Mouse (Mus musculus) heart, embryonic 12.5 days (tissue): ENCODE measurements around the gene Cpm. TPM values are rescaled to one million over a fixed set of nuclear protein-coding genes. Genes with fewer than 3 reads are reported as not detected.

Source experiments
- ATAC-seq: fragments of 200-750 bp; cut with Nextera tagmentation; 2 replicates; pipeline ENCODE4 v1.8.0; 2017; ENCODE audit warnings: moderate TSS enrichment, moderate library complexity; ENCODE audit not compliant: insufficient number of reproducible peaks, low FRiP score
- H3K27ac ChIP-seq: fragments of 300-500 bp; sonication (generic); 2 replicates; pipeline ENCODE4 v1.5.1; 2016; ENCODE audit warnings: mild to moderate bottlenecking, moderate library complexity; ENCODE audit not compliant: poor library complexity, severe bottlenecking
- H3K27me3 ChIP-seq: fragments of 300-500 bp; sonication (generic); replicated peaks from 2 replicates; pipeline ENCODE4 v1.6.1; 2016; ENCODE audit warnings: mild to moderate bottlenecking, moderate library complexity
- H3K36me3 ChIP-seq: fragments of 300-500 bp; sonication (generic); 2 replicates; pipeline ENCODE4 v1.6.1; 2016; ENCODE audit warnings: mild to moderate bottlenecking, moderate library complexity
- H3K4me1 ChIP-seq: fragments of 300-500 bp; sonication (generic); replicated peaks from 2 replicates; pipeline ENCODE4 v1.6.1; 2016; ENCODE audit warnings: mild to moderate bottlenecking
- H3K4me2 ChIP-seq: fragments of 300-500 bp; sonication (generic); 2 replicates; pipeline ENCODE4 v1.6.1; 2016; ENCODE audit warnings: mild to moderate bottlenecking, moderate library complexity
- H3K4me3 ChIP-seq: fragments of 300-500 bp; sonication (generic); 2 replicates; pipeline ENCODE4 v1.5.1; 2016; ENCODE audit warnings: mild to moderate bottlenecking
- H3K9ac ChIP-seq: fragments of 300-500 bp; sonication (generic); 2 replicates; pipeline ENCODE4 v1.6.1; 2016; ENCODE audit warnings: mild to moderate bottlenecking, moderate library complexity
- H3K9me3 ChIP-seq: fragments of 300-500 bp; sonication (generic); replicated peaks from 2 replicates; pipeline ENCODE4 v1.6.1; 2016; ENCODE audit warnings: mild to moderate bottlenecking, moderate library complexity
- WGBS: fragments of 180-500 bp; shearing (Covaris S2); methylation state at CpG from one replicate; pipeline ENCODE4 v1.1.7; 2016; 5-methylcytosine and 5-hydroxymethylcytosine counted together
- polyA plus RNA-seq: library from polyadenylated mRNA; unstranded; fragments of >200 nt; fragmentation: Nextera tagmentation; extraction: Ambion mirVana; gene quantifications from 2 replicates; pipeline ENCODE4 v1.2.1, GENCODE M21; 2016

Gene Cpm
- polyA plus RNA-seq, 1 experiment from 2014 or later: 2.5 TPM

GRCm38 (mm10) chr10:117640595-117641078 is 11.3 kb downstream of the Cpm start:
- peaks cover 4% of the 10 kb centered on the region; the same call in 1 of the 2 replicates for H3K4me1 ChIP-seq
- ATAC-seq: no peak
- no peak overlapping the region for H3K27ac ChIP-seq
- no peak overlapping the region for H3K9ac ChIP-seq
- WGBS: 76% methylated on average over 7 of the region's 7 CpGs
- no peaks in the 10 kb centered on the region for H3K36me3 ChIP-seq
- no peak overlapping the region for H3K4me2 ChIP-seq
- no peak overlapping the region for H3K4me3 ChIP-seq
- H3K27me3 ChIP-seq: no peaks in the 10 kb centered on the region
- no peaks in the 10 kb centered on the region for H3K9me3 ChIP-seq

- no peak for ATAC-seq
- Histone ChIP-seq H3K27ac (no peak overlapping the region), H3K9me3 (no peaks in the 10 kb centered on the region), H3K27me3 (no peaks in the 10 kb centered on the region), H3K4me2 (peak overlapping the region; percentile 50), H3K4me3 (no peak overlapping the region), H3K9ac (no peak overlapping the region), H3K36me3 (no peaks in the 10 kb centered on the region), H3K4me1 (peaks cover 4% of the 10 kb centered on the region; the same call in 1 of the 2 replicates)
- 48% methylated on average over 20 of the region's 20 CpGs for WGBS
Observed at GRCm38 (mm10) chr10:117641400-117642200, 12.3 kb downstream of the Cpm start.

- H3K9me3 ChIP-seq: no peaks in the 10 kb centered on the region
- ATAC-seq: no peak
- H3K27ac ChIP-seq: no peak overlapping the region
- 79% methylated on average over 9 of the region's 9 CpGs for WGBS
- no peak overlapping the region for H3K9ac ChIP-seq
- no peak overlapping the region for H3K4me3 ChIP-seq
- H3K27me3 ChIP-seq: no peaks in the 10 kb centered on the region
- no peak overlapping the region for H3K4me2 ChIP-seq
- H3K4me1 ChIP-seq: peaks cover 4% of the 10 kb centered on the region; the same call in 1 of the 2 replicates
- H3K36me3 ChIP-seq: no peaks in the 10 kb centered on the region
Observed at GRCm38 (mm10) chr10:117642201-117642450, 12.8 kb downstream of the Cpm start.

GRCm38 (mm10) chr10:117642491-117643262 is 13.4 kb downstream of the Cpm start:
- Histone ChIP-seq H3K27me3 (no peaks in the 10 kb centered on the region), H3K4me3 (no peak overlapping the region), H3K27ac (no peak overlapping the region), H3K9me3 (no peaks in the 10 kb centered on the region), H3K9ac (no peak overlapping the region), H3K4me1 (peaks cover 4% of the 10 kb centered on the region; the same call in 1 of the 2 replicates), H3K4me2 (no peak overlapping the region), H3K36me3 (no peaks in the 10 kb centered on the region)
- 86% methylated on average over 15 of the region's 15 CpGs for WGBS
- ATAC-seq: no peak

- no peak overlapping the region for H3K9ac ChIP-seq
- 67% methylated on average over 6 of the region's 6 CpGs for WGBS
- ATAC-seq: no peak
- H3K9me3 ChIP-seq: no peaks in the 10 kb centered on the region
- no peak overlapping the region for H3K27ac ChIP-seq
- H3K4me1 ChIP-seq: peaks cover 4% of the 10 kb centered on the region; the same call in 1 of the 2 replicates
- no peak overlapping the region for H3K4me3 ChIP-seq
- no peak overlapping the region for H3K4me2 ChIP-seq
- H3K27me3 ChIP-seq: no peaks in the 10 kb centered on the region
- no peaks in the 10 kb centered on the region for H3K36me3 ChIP-seq
Observed at GRCm38 (mm10) chr10:117643302-117643701, 14.0 kb downstream of the Cpm start.

- no peak overlapping the region for H3K27ac ChIP-seq
- H3K4me1 ChIP-seq: peaks cover 4% of the 10 kb centered on the region; the same call in 1 of the 2 replicates
- H3K36me3 ChIP-seq: no peaks in the 10 kb centered on the region
- no peak overlapping the region for H3K4me3 ChIP-seq
- no peaks in the 10 kb centered on the region for H3K9me3 ChIP-seq
- no peak overlapping the region for H3K9ac ChIP-seq
- 88% methylated on average over 12 of the region's 12 CpGs for WGBS
- ATAC-seq: no peak
- no peaks in the 10 kb centered on the region for H3K27me3 ChIP-seq
- no peak overlapping the region for H3K4me2 ChIP-seq
Observed at GRCm38 (mm10) chr10:117643711-117644428, 14.6 kb downstream of the Cpm start.

GRCm38 (mm10) chr10:117644429-117644748 is 15.1 kb downstream of the Cpm start:
- no peak overlapping the region for H3K9ac ChIP-seq
- no peaks in the 10 kb centered on the region for H3K36me3 ChIP-seq
- no peak overlapping the region for H3K27ac ChIP-seq
- no peak overlapping the region for H3K4me3 ChIP-seq
- peaks cover 4% of the 10 kb centered on the region; the same call in 1 of the 2 replicates for H3K4me1 ChIP-seq
- H3K27me3 ChIP-seq: no peaks in the 10 kb centered on the region
- no peaks in the 10 kb centered on the region for H3K9me3 ChIP-seq
- 79% methylated on average over 8 of the region's 8 CpGs for WGBS
- ATAC-seq: no peak
- H3K4me2 ChIP-seq: no peak overlapping the region

- WGBS: 83% methylated on average over 11 of the region's 11 CpGs
- no peaks in the 10 kb centered on the region for H3K9me3 ChIP-seq
- ATAC-seq: no peak
- H3K27ac ChIP-seq: no peak overlapping the region
- H3K4me1 ChIP-seq: peaks cover 4% of the 10 kb centered on the region; the same call in 1 of the 2 replicates
- no peaks in the 10 kb centered on the region for H3K36me3 ChIP-seq
- no peaks in the 10 kb centered on the region for H3K27me3 ChIP-seq
- H3K4me3 ChIP-seq: no peak overlapping the region
- no peak overlapping the region for H3K4me2 ChIP-seq
- H3K9ac ChIP-seq: no peak overlapping the region
Observed at GRCm38 (mm10) chr10:117644828-117645227, 15.5 kb downstream of the Cpm start.

GRCm38 (mm10) chr10:117645487-117645964 is 16.2 kb downstream of the Cpm start:
- Histone ChIP-seq H3K4me3 (no peak overlapping the region), H3K9me3 (no peaks in the 10 kb centered on the region), H3K4me2 (no peak overlapping the region), H3K36me3 (no peaks in the 10 kb centered on the region), H3K9ac (no peak overlapping the region), H3K27ac (no peak overlapping the region), H3K4me1 (no peaks in the 10 kb centered on the region), H3K27me3 (no peaks in the 10 kb centered on the region)
- 80% methylated on average over 7 of the region's 7 CpGs for WGBS
- ATAC-seq: no peak

- no peaks in the 10 kb centered on the region for H3K36me3 ChIP-seq
- no peaks in the 10 kb centered on the region for H3K27me3 ChIP-seq
- no peaks in the 10 kb centered on the region for H3K4me1 ChIP-seq
- H3K9ac ChIP-seq: no peak overlapping the region
- no peak overlapping the region for H3K4me3 ChIP-seq
- H3K27ac ChIP-seq: no peak overlapping the region
- no peaks in the 10 kb centered on the region for H3K9me3 ChIP-seq
- no peak overlapping the region for H3K4me2 ChIP-seq
- 76% methylated on average over 5 of the region's 5 CpGs for WGBS
- ATAC-seq: no peak
Observed at GRCm38 (mm10) chr10:117646482-117647157, 17.3 kb downstream of the Cpm start.
